Mouse (Mus musculus) ovary, postnatal 14 days (tissue): ENCODE measurements around the gene Gm42957.
"Not testable (repeated sequence)": the region's sequence is repeated elsewhere in the genome, so short reads cannot be mapped to it uniquely, and the experiment has no call there.

ENCODE experiments used
- DNase-seq: peaks from one replicate; pipeline ENCODE4 v3.0.0; 2022; ENCODE audit warnings: low spot score

Gm42957 gene

GRCm38 (mm10) chr3:96675171-96675570, 39.9 kb downstream of the Gm42957 start:
- no peak for DNase-seq

- DNase-seq = no peak
Observed at GRCm38 (mm10) chr3:96675690-96676089, 40.4 kb downstream of the Gm42957 start.

GRCm38 (mm10) chr3:96678456-96678855, 43.2 kb downstream of the Gm42957 start:
- DNase-seq = no peak

GRCm38 (mm10) chr3:96679159-96679674, 43.9 kb downstream of the Gm42957 start:
- no peak for DNase-seq

- no peak for DNase-seq
Observed at GRCm38 (mm10) chr3:96680269-96680956, 45.1 kb downstream of the Gm42957 start.

GRCm38 (mm10) chr3:96683496-96683895, 48.2 kb downstream of the Gm42957 start:
- DNase-seq = no peak

DNA sequence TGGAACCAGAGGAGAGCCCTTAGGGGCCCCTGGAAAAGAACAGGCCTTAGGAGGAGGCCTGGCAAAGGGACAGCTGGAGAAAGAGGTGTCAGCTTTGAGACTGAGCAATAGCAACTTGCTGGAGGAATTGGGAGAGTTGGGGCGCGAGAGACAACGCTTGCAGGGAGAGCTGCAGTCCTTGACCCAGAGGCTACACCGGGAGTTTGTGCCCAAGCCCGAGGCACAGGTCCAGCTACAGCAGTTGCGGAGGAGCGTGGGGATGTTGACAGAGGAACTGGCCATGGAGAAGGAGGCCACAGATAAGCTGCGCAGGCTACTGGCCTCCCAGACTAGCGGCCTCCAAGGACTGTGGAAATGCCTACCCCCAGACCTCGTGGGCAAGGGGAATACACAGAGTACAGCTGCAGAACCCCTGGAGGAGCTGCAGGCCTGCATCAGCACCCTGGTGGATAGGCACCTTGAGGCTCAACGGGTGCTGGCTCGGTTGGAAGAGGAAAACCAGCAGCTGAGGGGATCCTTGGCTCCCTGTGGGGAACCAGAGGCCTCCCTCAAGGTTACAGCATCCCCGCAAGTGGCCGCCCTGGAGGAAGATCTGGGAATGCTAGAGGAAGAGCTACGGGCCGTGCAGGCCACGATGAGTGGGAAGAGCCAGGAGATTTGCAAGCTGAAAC, 49.0 kb downstream of the Gm42957 start:
- no peak for DNase-seq

DNA sequence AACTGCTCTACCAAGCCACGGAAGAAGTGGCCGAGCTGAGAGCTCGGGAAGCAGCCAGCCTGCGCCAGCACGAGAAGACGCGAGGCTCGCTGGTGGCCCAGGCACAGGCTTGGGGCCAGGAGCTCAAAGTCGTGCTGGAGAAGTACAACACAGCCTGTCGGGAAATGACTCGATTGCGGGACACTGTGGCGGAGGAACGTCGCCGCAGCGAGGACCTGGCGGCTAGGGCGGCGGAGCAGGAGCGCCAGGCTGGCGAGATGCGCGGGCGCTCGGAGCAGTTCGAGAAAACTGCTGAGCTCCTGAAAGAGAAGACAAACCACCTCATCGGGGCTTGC, 49.5 kb downstream of the Gm42957 start:
- no peak for DNase-seq

- DNase-seq = not testable (repeated sequence)
Observed at GRCm38 (mm10) chr3:96686057-96686456, 50.8 kb downstream of the Gm42957 start.

DNA sequence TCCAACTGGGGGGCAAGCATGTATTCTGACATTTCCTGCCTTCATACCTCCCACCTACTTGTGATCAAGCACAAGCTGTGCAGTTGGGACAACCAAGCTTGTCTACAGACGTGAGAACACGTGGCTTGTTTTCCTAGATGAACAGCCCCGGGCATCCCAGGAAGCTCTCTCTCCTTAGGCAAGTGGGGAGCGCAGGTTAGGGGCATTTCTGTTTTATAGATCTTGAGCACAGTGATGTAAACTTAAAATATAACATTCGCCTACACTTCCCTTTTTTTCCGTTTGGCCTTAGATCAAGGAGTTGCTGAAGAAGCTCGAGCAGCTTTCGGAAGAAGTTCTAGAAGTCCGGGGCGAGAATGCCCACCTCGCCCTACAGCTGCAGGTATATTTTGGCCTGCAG, 53.6 kb downstream of the Gm42957 start:
- DNase-seq = no peak

GRCm38 (mm10) chr3:96690298-96690697, 55.0 kb downstream of the Gm42957 start:
- no peak for DNase-seq

GRCm38 (mm10) chr3:96692506-96692905, 57.2 kb downstream of the Gm42957 start:
- DNase-seq = peak; percentile 46

DNA sequence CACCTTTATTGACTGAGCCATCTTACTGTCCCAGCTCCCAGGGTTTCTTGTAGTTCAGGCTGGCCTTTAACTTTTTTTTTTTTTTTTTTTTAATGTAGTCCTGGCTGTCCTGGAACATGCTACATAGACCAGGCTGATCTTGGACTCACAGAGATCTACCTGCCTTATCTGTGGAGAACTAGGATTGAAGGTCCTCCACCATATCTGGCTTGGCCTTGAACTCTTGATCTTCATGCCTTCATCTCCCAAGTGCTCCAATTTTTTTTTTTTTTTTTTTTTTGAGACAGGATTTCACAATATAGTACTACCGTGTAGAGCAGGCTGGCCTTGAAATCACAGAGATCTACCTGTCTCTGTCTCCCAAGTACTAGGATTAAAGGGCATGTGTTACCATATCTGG, 58.3 kb downstream of the Gm42957 start:
- no peak for DNase-seq

DNA sequence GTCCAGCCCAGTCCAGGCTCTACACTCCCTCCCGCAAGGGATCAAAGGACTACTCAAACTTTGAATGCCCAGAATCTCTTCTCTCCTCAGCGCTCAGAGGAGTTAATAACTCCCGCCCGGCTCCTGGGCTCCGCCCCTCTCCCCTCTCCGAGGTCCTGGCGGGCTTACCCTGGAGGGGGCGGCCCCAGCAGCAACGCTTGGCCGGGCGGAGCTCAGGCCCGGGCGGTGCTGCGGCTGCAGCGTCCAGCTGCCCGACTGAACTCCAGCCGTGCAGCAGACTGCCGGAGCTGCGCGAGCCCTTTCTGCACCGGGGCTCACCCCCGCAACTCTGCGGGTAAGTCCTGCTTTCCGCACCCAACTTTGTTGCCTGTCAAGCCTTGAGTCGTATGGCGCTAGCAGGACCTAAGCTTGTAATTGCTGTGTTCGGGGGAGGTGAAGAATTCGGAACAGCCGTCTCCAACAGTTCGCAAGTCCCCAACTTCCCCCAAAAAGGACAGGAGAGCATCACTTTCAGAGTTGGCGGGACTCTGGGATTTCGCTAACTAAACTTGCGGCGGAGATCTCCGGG, 61.0 kb downstream of the Gm42957 start, which contains the start of gene Pias3:
Pias3 (plus strand) TSS at position 187 of the 568 bp plus-strand sequence.
- peak; percentile 78 for DNase-seq

- peak; percentile 84 for DNase-seq
Observed at GRCm38 (mm10) chr3:96696766-96697732, 61.8 kb downstream of the Gm42957 start.

GRCm38 (mm10) chr3:96698993-96699690, 63.9 kb downstream of the Gm42957 start:
- DNase-seq = no peak

DNA sequence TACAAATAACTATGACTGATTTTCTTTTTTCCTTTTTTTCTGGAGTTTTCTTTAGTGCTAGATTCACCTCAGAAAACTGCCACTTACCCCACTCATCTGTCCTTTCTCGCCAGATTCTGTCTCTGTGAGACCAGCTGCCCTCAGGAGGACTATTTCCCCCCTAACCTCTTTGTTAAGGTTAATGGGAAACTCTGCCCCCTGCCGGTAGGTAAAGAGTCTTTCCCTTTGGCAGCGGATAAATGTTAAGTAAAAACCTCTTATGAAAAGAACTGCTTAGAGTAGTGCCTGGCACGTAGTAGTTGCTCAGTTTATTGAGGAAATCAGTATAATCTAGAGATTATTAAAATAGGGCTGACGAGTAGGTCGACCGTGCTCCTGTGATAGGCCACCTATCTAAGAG, 65.1 kb downstream of the Gm42957 start:
- DNase-seq = no peak

DNA sequence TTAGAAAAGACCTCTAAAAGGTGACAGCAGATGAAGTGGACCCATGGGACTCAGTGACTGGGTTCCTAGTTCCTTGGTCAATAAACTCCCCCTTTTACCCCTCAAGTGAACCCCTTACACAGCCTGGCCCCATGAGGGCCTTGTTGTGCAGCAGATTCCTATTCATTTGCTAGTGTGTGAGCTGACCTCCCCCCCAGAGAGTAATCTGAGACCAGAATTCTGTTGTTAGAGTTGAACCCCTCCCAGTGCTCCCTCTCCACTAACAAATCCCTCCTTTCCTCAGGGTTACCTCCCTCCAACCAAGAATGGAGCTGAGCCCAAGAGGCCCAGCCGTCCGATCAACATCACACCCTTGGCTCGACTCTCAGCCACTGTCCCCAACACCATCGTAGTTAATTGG, 65.7 kb downstream of the Gm42957 start:
- no peak for DNase-seq
